Mouse (Mus musculus): ENCODE measurements around the gene Hibadh. TPM values are rescaled to one million over a fixed set of nuclear protein-coding genes. Genes with fewer than 3 reads are reported as not detected.
A peak's percentile ranks its signal among the peaks of the same experiment; 100 is the strongest.

Hibadh gene
- total RNA-seq (2014; rRNA removed) (308 and 311 TPM in 2 replicates), polyA plus RNA-seq (2012; rRNA removed) (225 and 253 TPM in 2 replicates)

- Histone ChIP-seq H3K36me3 (ENCODE audit: control insufficient read depth, insufficient read depth, low read length) (no peaks in the 10 kb centered on the region), H3K4me3 (ENCODE audit: insufficient read depth, low read depth, low read length) (peak within 1 kb of the TSS; percentile 91), H3K79me2 (ENCODE audit: control insufficient read depth, insufficient read depth, low read length) (peaks cover 13% of the 10 kb centered on the region; the same call in 1 of the 2 replicates), H3K9ac (ENCODE audit: low read depth, low read length) (peak within 1 kb of the TSS; percentile 89), H3K27ac (replicated peaks; ENCODE audit: insufficient read depth, low read depth, low read length) (peak within 1 kb of the TSS; percentile 97), H3K4me1 (ENCODE audit: control insufficient read depth, insufficient read depth, low read length) (peaks cover 4% of the 10 kb centered on the region; the same call in 1 of the 2 replicates), H3K27me3 (ENCODE audit: control insufficient read depth, insufficient read depth, low read length) (no peaks in the 10 kb centered on the region)
- peak; percentile 97 for DNase-seq (ENCODE audit: extremely low read depth, low read depth, low spot score)
- TF ChIP-seq POLR2A (IDR thresholded peaks at IDR 0.05; ENCODE audit: extremely low read depth, insufficient read depth, low read length) (peak; percentile 92), CTCF (IDR thresholded peaks at IDR 0.05; ENCODE audit: low read depth, low read length) (peak; percentile 60)
- under 1% methylated on average over 34 of the region's 34 CpGs for WGBS
These were observed at the start of gene Hibadh for GRCm38 (mm10) chr6:52640224-52640712. Gene Hibadh (minus strand): TSS chr6:52640389.

DNA sequence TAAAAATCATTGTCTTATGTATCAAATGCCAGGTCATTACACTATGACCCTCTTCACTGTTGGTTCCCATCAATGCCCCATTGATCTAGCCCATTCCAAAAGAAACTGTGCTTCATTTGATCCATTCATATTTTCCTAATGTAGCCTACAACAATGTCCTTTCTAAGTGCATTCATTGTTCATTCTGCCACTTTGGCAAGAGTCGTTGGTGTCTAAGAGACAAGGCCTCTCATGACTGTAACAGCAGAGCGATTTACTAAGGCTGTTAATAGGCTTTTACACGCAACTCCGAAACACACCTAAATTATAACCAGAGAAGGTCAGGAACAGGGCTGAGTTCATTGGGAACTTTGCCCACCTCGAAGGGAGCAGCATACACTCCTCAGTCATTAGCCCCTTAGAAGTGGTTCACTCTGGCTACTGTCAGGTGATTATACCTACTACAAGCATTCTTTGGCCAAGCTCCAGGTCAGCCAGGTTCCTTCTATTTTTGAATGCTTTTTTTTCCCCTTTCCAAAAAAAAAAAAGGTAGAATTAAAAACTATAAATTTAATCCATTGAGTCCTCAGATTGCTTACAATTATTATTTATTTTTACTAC, 46.8 kb upstream of the Hibadh start:
- no peaks in the 10 kb centered on the region for H3K36me3 ChIP-seq (ENCODE audit: control insufficient read depth, insufficient read depth, low read length)
- no peak overlapping the region for H3K4me3 ChIP-seq (ENCODE audit: insufficient read depth, low read depth, low read length)
- H3K79me2 ChIP-seq (ENCODE audit: control insufficient read depth, insufficient read depth, low read length), result no peaks in the 10 kb centered on the region
- DNase-seq (ENCODE audit: extremely low read depth, low read depth, low spot score), result no peak
- no peaks in the 10 kb centered on the region for H3K27me3 ChIP-seq (ENCODE audit: control insufficient read depth, insufficient read depth, low read length)
- no peak for TF ChIP-seq POLR2A (IDR thresholded peaks at IDR 0.05; ENCODE audit: extremely low read depth, insufficient read depth, low read length)
- peaks cover 4% of the 10 kb centered on the region for H3K4me1 ChIP-seq (ENCODE audit: control insufficient read depth, insufficient read depth, low read length)
- no peak overlapping the region for H3K27ac ChIP-seq (replicated peaks; ENCODE audit: insufficient read depth, low read depth, low read length)
- H3K9ac ChIP-seq (ENCODE audit: low read depth, low read length), result no peak overlapping the region
- 90% methylated on average over 5 of the region's 5 CpGs for WGBS

- Histone ChIP-seq H3K27me3 (ENCODE audit: control insufficient read depth, insufficient read depth, low read length) (no peaks in the 10 kb centered on the region), H3K27ac (replicated peaks; ENCODE audit: insufficient read depth, low read depth, low read length) (peak overlapping the region; percentile 74), H3K4me1 (ENCODE audit: control insufficient read depth, insufficient read depth, low read length) (peaks cover 17% of the 10 kb centered on the region), H3K4me3 (ENCODE audit: insufficient read depth, low read depth, low read length) (no peak overlapping the region), H3K79me2 (ENCODE audit: control insufficient read depth, insufficient read depth, low read length) (no peaks in the 10 kb centered on the region), H3K9ac (ENCODE audit: low read depth, low read length) (no peak overlapping the region), H3K36me3 (ENCODE audit: control insufficient read depth, insufficient read depth, low read length) (no peaks in the 10 kb centered on the region)
- no peak for TF ChIP-seq CTCF (IDR thresholded peaks at IDR 0.05; ENCODE audit: low read depth, low read length)
- no peak for TF ChIP-seq POLR2A (IDR thresholded peaks at IDR 0.05; ENCODE audit: extremely low read depth, insufficient read depth, low read length)
- no peak for DNase-seq (ENCODE audit: extremely low read depth, low read depth, low spot score)
- 57% methylated on average over 3 of the region's 3 CpGs for WGBS
These were observed 42.4 kb upstream of the Hibadh start for GRCm38 (mm10) chr6:52682607-52683006.

DNA sequence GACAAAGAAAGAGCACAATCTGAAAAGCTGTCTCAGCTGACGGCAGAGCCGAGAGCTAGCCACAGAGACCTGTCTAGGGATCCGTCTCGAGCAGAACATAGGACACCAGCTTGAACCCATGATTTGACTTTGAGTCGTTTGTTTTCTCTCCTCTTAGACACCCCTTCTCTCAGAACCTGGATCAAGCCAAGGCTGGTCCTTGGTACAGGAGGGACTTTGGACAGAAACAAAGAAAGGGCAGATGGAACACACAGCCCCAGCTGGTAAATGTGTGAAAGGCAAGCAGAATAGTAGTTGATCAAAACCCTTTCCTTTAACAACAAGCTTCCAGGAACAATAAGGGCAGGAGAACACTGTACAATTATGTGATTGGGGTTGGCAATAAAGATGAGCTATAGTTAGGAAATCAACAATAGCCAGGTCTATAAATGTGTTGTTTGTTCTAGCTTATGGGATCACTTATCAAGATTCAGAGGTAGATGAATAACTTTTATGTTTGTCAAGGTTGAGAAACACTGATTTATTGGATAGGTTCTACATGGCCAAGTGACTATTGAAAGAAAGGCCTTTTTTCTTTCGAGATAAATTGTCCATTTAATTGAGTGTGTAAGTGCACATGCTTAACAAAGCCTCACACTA, 41.8 kb upstream of the Hibadh start:
- peak overlapping the region; percentile 91 for H3K27ac ChIP-seq (replicated peaks; ENCODE audit: insufficient read depth, low read depth, low read length)
- 0 out of 2 replicates have a peak overlapping the region, but pooled peaks have one; percentile 10 for H3K9ac ChIP-seq (ENCODE audit: low read depth, low read length)
- no peaks in the 10 kb centered on the region for H3K36me3 ChIP-seq (ENCODE audit: control insufficient read depth, insufficient read depth, low read length)
- no peaks in the 10 kb centered on the region for H3K79me2 ChIP-seq (ENCODE audit: control insufficient read depth, insufficient read depth, low read length)
- peaks cover 17% of the 10 kb centered on the region for H3K4me1 ChIP-seq (ENCODE audit: control insufficient read depth, insufficient read depth, low read length)
- peak; percentile 92 for DNase-seq (ENCODE audit: extremely low read depth, low read depth, low spot score)
- H3K27me3 ChIP-seq (ENCODE audit: control insufficient read depth, insufficient read depth, low read length), result no peaks in the 10 kb centered on the region
- H3K4me3 ChIP-seq (ENCODE audit: insufficient read depth, low read depth, low read length), result no peak overlapping the region
- 15% methylated on average over 6 of the region's 6 CpGs for WGBS
- TF ChIP-seq POLR2A (IDR thresholded peaks at IDR 0.05; ENCODE audit: extremely low read depth, insufficient read depth, low read length) (no peak), CTCF (IDR thresholded peaks at IDR 0.05; ENCODE audit: low read depth, low read length) (no peak)

DNA sequence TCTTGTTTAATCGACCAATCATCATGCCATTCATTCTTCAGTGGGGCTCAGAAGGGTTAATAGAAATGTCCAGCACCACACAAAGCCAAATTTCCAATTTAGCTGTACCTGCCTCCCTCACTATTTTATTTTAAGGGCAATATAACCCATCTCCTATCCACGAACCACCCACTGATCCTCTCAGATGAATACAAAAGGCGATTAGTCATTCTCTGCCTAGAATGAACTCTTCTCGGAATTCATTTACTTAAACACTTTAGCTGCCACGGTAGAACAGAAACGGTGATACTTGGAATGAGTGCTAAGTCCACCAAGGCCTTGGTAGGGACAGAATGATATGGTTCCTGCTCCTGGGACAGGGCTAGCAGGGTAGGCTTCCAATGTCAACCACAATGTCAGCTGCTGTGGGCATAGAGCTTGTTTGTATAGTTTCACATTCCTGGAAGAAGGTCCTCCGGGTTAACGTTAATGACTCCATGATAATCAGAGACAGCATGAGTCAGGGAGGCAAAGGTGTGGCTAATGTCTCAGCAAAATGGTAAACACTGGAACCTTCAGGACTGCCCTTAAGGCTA, 40.4 kb upstream of the Hibadh start:
- peak; percentile 48 for DNase-seq (ENCODE audit: extremely low read depth, low read depth, low spot score)
- Histone ChIP-seq H3K4me1 (ENCODE audit: control insufficient read depth, insufficient read depth, low read length) (peaks cover 19% of the 10 kb centered on the region), H3K4me3 (ENCODE audit: insufficient read depth, low read depth, low read length) (no peak overlapping the region), H3K36me3 (ENCODE audit: control insufficient read depth, insufficient read depth, low read length) (no peaks in the 10 kb centered on the region), H3K27ac (replicated peaks; ENCODE audit: insufficient read depth, low read depth, low read length) (no peak overlapping the region; the same call in 1 of the 2 replicates), H3K79me2 (ENCODE audit: control insufficient read depth, insufficient read depth, low read length) (no peaks in the 10 kb centered on the region), H3K9ac (ENCODE audit: low read depth, low read length) (no peak overlapping the region), H3K27me3 (ENCODE audit: control insufficient read depth, insufficient read depth, low read length) (no peaks in the 10 kb centered on the region)
- WGBS, result 40% methylated on average over 8 of the region's 8 CpGs
- TF ChIP-seq CTCF (IDR thresholded peaks at IDR 0.05; ENCODE audit: low read depth, low read length) (no peak), POLR2A (IDR thresholded peaks at IDR 0.05; ENCODE audit: extremely low read depth, insufficient read depth, low read length) (no peak)

Measured in liver, adult 2 months (tissue).